Mouse (Mus musculus) liver, postnatal 0 days (tissue): ENCODE measurements at regions not wholly inside any gene's neighbourhood (a gene's known extent, or its start where the extent isn't known, plus 50 kb on each side); places are given as distances from the start of the nearest gene placed in this dataset.

Experiments
- CTCF ChIP-seq: sonication (generic); IDR thresholded peaks from 2 replicates; pipeline ENCODE4 v1.5.1; 2016; ENCODE audit warnings: antibody characterized with exemption, low read depth
- EP300 ChIP-seq: IDR thresholded peaks from 2 replicates; pipeline ENCODE4 v1.6.1; 2016; ENCODE audit warnings: antibody characterized with exemption, low read depth, mild to moderate bottlenecking

- TF ChIP-seq CTCF (no peak), EP300 (no peak)
Observed at GRCm38 (mm10) chr6:144910392-144910791, 128.6 kb upstream of the Sox5 start.
